Mouse (Mus musculus) neural tube, embryonic 12.5 days (tissue): ENCODE data around the gene Ube2s. TPM values are rescaled to one million over a fixed set of nuclear protein-coding genes. Genes with fewer than 3 reads are reported as not detected.
"Not testable (repeated sequence)": the region's sequence is repeated elsewhere in the genome, so short reads cannot be mapped to it uniquely, and the experiment has no call there.

Experiments
- ATAC-seq: fragments of 200-750 bp; cut with Nextera tagmentation; 2 replicates; pipeline ENCODE4 v1.8.0; 2017; ENCODE audit warnings: low read depth, mild to moderate bottlenecking, moderate TSS enrichment, moderate library complexity; ENCODE audit not compliant: low FRiP score
- H3K27ac ChIP-seq: fragments of 300-500 bp; sonication (generic); 2 replicates; pipeline ENCODE4 v1.5.1; 2016
- H3K27me3 ChIP-seq: fragments of 300-500 bp; sonication (generic); replicated peaks from 2 replicates; pipeline ENCODE4 v1.6.1; 2016; ENCODE audit warnings: mild to moderate bottlenecking
- H3K36me3 ChIP-seq: fragments of 300-500 bp; sonication (generic); 2 replicates; pipeline ENCODE4 v1.6.1; 2016; ENCODE audit warnings: mild to moderate bottlenecking
- H3K4me1 ChIP-seq: fragments of 300-500 bp; sonication (generic); 2 replicates; pipeline ENCODE4 v1.6.1; 2016
- H3K4me2 ChIP-seq: fragments of 300-500 bp; sonication (generic); replicated peaks from 2 replicates; pipeline ENCODE4 v1.6.1; 2016; ENCODE audit warnings: mild to moderate bottlenecking
- H3K4me3 ChIP-seq: fragments of 300-500 bp; sonication (generic); 2 replicates; pipeline ENCODE4 v1.5.1; 2016
- H3K9ac ChIP-seq: fragments of 300-500 bp; sonication (generic); 2 replicates; pipeline ENCODE4 v1.6.1; 2016; ENCODE audit warnings: mild to moderate bottlenecking
- H3K9me3 ChIP-seq: fragments of 300-500 bp; sonication (generic); 2 replicates; pipeline ENCODE4 v1.6.1; 2016; ENCODE audit warnings: mild to moderate bottlenecking
- WGBS: fragments of 180-500 bp; shearing (Covaris S2); methylation state at CpG from one replicate; pipeline ENCODE4 v1.1.7; 2016; 5-methylcytosine and 5-hydroxymethylcytosine counted together
- polyA plus RNA-seq: library from polyadenylated mRNA; unstranded; fragments of >200 nt; fragmentation: Nextera tagmentation; extraction: Ambion mirVana; gene quantifications from 2 replicates; pipeline ENCODE4 v1.2.1, GENCODE M21; 2016

Gene Ube2s
- 380 and 386 TPM in 2 replicates for polyA plus RNA-seq

GRCm38 (mm10) chr7:4812303-4813104 is at the start of gene Ube2s:
TSS of gene Ube2s (minus strand) at chr7:4812590.
- Histone ChIP-seq H3K4me3 (peak within 1 kb of the TSS; percentile 96), H3K4me2 (peak within 1 kb of the TSS; percentile 77), H3K9me3 (no peaks in the 10 kb centered on the region), H3K36me3 (peaks cover 23% of the 10 kb centered on the region), H3K4me1 (peaks cover 25% of the 10 kb centered on the region), H3K27me3 (no peaks in the 10 kb centered on the region), H3K9ac (peak within 1 kb of the TSS; percentile 95), H3K27ac (peak within 1 kb of the TSS; percentile 92)
- ATAC-seq: peak; percentile 99
- under 1% methylated on average over 62 of the region's 62 CpGs for WGBS

DNA sequence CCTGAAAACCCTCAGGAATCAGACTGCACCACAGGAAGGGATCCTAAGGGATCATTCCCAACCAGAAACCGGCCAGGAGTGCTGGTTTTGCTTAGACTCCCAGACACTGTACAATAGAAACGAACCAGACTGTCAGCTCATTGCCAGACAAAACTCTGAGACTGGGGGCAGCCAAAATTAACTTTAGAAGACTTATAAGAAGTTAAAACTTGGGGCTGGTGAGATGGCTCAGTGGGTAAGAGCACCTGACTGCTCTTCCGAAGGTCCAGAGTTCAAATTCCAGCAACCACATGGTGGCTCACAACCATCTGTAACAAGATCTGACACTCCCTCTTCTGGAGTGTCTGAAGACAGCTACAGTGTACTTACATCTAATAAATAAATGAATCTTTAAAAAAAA is 48.5 kb upstream of the Ube2s start:
- H3K4me2 ChIP-seq, H3K27me3 ChIP-seq, H3K9ac ChIP-seq, ATAC-seq, H3K4me1 ChIP-seq, H3K9me3 ChIP-seq, H3K27ac ChIP-seq, H3K4me3 ChIP-seq, H3K36me3 ChIP-seq: not testable (repeated sequence)
- 72% methylated on average over 3 of the region's 3 CpGs for WGBS

DNA sequence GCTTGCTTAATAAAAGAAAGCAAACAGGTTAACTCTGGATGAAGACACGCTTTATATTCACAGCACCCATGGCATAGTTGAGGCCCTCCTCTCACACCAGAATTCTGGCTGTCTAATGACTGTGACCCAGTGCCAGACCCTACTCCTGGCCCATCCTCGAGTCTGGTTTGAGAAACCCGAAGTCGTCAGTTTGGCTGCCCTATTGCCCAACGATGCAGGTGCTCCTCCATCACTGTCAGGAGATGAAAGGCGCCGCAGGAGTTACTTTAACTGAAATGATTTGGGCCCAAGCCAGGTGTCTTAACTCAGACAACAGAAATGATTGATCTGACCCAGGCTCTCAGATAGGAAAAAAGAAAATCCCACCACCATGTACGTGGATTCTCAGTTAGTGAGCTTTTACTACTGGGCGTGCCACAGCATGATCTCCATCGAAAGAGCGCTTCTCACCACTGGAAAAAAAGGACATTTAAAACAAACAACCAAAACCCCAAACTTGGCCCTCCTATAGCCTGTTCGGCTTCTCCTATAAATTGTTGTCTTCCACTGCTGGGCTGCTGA is 47.1 kb upstream of the Ube2s start:
- Histone ChIP-seq H3K27ac (no peak overlapping the region), H3K27me3 (no peaks in the 10 kb centered on the region), H3K9me3 (no peaks in the 10 kb centered on the region), H3K36me3 (no peaks in the 10 kb centered on the region), H3K4me1 (no peaks in the 10 kb centered on the region), H3K4me3 (no peak overlapping the region), H3K9ac (no peak overlapping the region), H3K4me2 (no peak overlapping the region)
- no peak for ATAC-seq
- WGBS: 73% methylated on average over 12 of the region's 12 CpGs

DNA sequence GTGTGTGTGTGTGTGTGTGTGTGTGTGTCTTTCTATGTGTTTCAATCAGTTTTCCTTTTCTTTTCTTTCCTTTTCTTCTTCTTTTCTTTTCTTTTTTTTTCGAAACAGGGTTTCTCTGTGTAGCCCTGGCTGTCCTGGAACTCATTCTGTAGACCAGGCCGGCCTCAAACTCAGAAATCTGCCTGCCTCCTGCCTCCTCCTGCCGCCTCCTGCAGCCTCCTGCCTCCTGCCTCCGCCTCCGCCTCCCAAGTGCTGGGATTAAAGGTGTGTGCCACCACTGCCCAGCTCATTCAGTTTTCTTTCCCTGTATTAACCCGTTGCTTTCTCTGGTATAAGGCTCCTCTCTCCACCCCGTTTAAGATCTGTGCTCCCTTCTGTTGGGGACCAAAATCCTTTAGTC is 44.9 kb upstream of the Ube2s start:
- Histone ChIP-seq H3K9me3 (no peaks in the 10 kb centered on the region), H3K27me3 (no peaks in the 10 kb centered on the region), H3K4me2 (no peak overlapping the region), H3K27ac (no peak overlapping the region), H3K36me3 (no peaks in the 10 kb centered on the region), H3K4me1 (no peaks in the 10 kb centered on the region), H3K4me3 (no peak overlapping the region), H3K9ac (no peak overlapping the region)
- ATAC-seq: no peak
- 68% methylated on average over 7 of the region's 7 CpGs for WGBS

- H3K9ac ChIP-seq: no peak overlapping the region
- no peak overlapping the region for H3K4me3 ChIP-seq
- H3K4me2 ChIP-seq: no peak overlapping the region
- no peaks in the 10 kb centered on the region for H3K4me1 ChIP-seq
- H3K27me3 ChIP-seq: no peaks in the 10 kb centered on the region
- H3K9me3 ChIP-seq: no peaks in the 10 kb centered on the region
- no peak for ATAC-seq
- no peaks in the 10 kb centered on the region for H3K36me3 ChIP-seq
- 86% methylated on average over 9 of the region's 9 CpGs for WGBS
- no peak overlapping the region for H3K27ac ChIP-seq
These were observed 44.1 kb upstream of the Ube2s start for GRCm38 (mm10) chr7:4856508-4856907.

DNA sequence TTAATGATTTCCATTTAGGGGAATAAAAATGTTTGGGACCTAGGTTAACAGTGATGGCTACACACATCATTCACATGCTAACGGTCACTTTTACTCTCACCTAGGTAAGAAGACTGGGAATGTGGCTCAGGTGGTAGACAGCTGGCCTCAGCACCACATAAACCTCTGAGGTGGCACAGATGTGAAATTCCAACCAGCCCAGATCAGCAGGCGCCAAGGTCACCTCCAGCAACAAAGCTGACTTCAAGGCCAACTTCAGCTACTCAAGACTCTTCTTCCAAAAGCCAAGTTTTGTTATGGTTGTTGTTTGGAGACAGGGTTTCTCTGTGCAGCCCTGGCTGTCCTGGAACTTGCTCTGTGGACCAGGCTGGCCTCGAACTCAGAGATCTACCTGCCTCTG is 41.2 kb upstream of the Ube2s start:
- H3K4me2 ChIP-seq: no peak overlapping the region
- ATAC-seq: no peak

GRCm38 (mm10) chr7:4851315-4851688 is 38.9 kb upstream of the Ube2s start:
- H3K4me2 ChIP-seq: no peak overlapping the region
- H3K27me3 ChIP-seq: no peaks in the 10 kb centered on the region
- no peak for ATAC-seq
- no peak overlapping the region for H3K4me3 ChIP-seq
- WGBS: 68% methylated on average over 8 of the region's 8 CpGs
- no peak overlapping the region for H3K27ac ChIP-seq
- H3K9me3 ChIP-seq: no peaks in the 10 kb centered on the region
- H3K36me3 ChIP-seq: no peaks in the 10 kb centered on the region
- H3K4me1 ChIP-seq: no peaks in the 10 kb centered on the region
- no peak overlapping the region for H3K9ac ChIP-seq

More for the DNA sequence above, 41.2 kb upstream of the Ube2s start:
- H3K9ac ChIP-seq: no peak overlapping the region
- H3K4me1 ChIP-seq: no peaks in the 10 kb centered on the region
- no peak overlapping the region for H3K27ac ChIP-seq
- no peaks in the 10 kb centered on the region for H3K9me3 ChIP-seq
- H3K27me3 ChIP-seq: no peaks in the 10 kb centered on the region
- H3K36me3 ChIP-seq: no peaks in the 10 kb centered on the region
- WGBS: 86% methylated on average over 3 of the region's 3 CpGs
- no peak overlapping the region for H3K4me3 ChIP-seq

DNA sequence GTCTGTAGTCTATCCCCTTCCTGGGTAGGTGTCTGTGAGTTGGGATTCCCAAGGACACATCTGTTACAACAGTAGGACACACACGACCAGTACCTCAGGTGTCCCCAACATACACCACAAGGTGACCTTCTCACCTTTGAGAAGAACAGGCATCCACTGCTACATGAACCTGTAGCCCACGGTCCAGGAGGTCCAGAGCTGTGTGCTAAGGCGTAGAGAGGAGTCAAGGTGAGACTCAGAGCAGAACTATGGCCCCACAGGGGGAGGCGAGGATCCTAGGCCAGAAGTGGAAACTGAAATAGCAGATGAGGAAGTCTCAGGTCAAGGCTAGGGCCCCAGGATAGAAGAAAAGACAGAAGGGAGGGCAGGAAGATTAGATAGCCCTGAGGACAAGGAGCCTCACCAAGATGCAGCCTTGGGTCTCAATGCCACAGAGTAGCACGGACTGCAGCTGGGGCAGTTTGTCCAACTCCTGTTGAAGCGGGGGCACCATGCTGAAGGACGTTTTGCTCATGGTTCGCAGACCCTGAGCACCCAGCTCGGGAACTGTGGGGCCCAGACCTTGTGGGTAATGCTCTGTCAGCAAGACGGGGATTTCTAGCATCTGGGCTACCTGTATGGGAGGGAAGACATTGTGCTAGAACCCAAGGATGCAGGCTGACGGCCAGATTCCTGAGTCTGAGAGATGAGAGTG is 38.4 kb upstream of the Ube2s start:
- Histone ChIP-seq H3K4me3 (no peak overlapping the region), H3K4me2 (no peak overlapping the region), H3K27me3 (no peaks in the 10 kb centered on the region), H3K4me1 (no peaks in the 10 kb centered on the region), H3K9me3 (no peaks in the 10 kb centered on the region), H3K9ac (no peak overlapping the region), H3K27ac (no peak overlapping the region), H3K36me3 (no peaks in the 10 kb centered on the region)
- no peak for ATAC-seq
- WGBS: 79% methylated on average over 11 of the region's 11 CpGs

DNA sequence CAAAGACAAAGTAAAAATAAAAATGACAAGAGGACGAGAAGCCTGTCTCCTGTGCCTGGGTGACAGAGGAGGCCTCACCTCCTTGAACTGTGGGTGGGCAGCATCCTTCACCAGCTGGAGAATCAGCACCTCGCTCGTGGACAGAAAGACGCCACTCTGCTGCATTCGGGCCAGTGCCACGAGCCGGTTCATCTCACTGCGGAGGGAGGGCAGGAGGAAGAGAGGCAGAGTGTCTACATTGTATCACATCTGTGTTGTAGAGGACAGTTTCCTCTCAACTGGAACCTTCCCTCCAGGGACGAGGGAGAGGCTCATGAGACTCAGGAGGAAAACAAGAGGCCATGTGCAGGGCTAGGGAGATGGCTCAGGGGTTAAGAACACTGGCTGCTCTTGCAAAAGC is 37.0 kb upstream of the Ube2s start:
- H3K4me1 ChIP-seq: 0 out of 2 replicates have a peak, but pooled peaks cover 4% of the 10 kb centered on the region
- no peak overlapping the region for H3K27ac ChIP-seq
- no peak overlapping the region for H3K9ac ChIP-seq
- no peak for ATAC-seq
- H3K4me3 ChIP-seq: no peak overlapping the region
- H3K4me2 ChIP-seq: no peak overlapping the region
- 63% methylated on average over 9 of the region's 9 CpGs for WGBS
- H3K36me3 ChIP-seq: no peaks in the 10 kb centered on the region
- H3K9me3 ChIP-seq: no peaks in the 10 kb centered on the region
- H3K27me3 ChIP-seq: no peaks in the 10 kb centered on the region

DNA sequence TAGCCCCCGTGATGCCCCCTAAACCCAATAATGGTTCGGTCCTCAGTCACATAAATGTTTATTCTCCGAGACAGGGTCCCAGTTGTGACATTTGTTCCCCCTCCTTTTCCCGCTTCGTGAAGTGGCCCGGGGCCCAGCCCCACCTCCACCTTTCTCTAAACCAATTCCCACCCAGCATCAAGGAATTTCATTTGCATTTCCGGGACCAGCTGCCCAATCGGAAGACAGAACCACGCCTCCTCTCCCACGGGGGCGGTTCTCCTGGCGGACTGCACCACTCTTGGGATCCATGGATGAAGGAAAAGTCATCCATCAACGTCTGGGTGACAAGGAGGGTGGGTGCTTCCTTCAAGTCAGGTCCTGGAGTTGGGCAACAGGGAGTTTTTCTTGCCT is 32.5 kb upstream of the Ube2s start:
- peaks cover 30% of the 10 kb centered on the region for H3K4me1 ChIP-seq
- peaks cover 26% of the 10 kb centered on the region for H3K27me3 ChIP-seq
- peak overlapping the region; percentile 93 for H3K4me2 ChIP-seq
- H3K27ac ChIP-seq: no peak overlapping the region
- peak; percentile 80 for ATAC-seq
- H3K9me3 ChIP-seq: no peaks in the 10 kb centered on the region
- H3K36me3 ChIP-seq: no peaks in the 10 kb centered on the region
- peak overlapping the region; percentile 65 for H3K9ac ChIP-seq
- under 1% methylated on average over 13 of the region's 13 CpGs for WGBS
- H3K4me3 ChIP-seq: peak overlapping the region; percentile 46

DNA sequence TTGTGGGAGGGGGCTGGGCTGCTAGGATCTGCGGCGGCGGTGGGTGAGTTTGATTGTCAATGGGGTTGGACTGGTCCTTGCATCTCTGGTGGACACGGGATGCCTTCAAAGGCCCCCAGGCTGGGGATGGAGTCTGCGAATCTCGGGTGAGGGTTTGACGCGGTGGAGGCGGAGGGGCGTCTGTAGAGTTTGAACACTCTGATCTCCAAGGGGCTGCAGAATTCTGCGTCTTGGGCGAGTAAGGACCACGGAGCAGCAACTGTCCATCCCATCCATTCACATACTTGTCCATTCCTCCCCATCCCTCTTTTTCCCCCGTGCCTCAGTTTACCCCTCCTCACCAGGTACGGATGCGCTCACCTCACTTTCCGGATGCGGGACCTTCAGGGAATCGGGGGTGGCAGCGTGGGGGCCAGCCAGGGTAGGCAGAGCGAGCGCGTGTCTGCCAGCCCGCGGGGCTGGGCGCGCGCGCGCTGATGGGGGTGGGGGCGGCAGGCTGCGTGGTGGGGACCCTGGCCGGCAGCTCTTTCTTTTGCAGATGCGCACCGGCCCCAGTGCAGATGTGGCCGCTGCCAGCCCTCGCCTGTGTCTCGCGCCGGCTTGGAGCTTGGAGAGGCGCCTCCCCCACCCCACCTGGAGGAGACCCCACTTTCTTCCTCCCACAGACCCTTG is 32.0 kb upstream of the Ube2s start, which contains the start of gene Shisa7:
Gene Shisa7 (minus strand): TSS at position 452 of the 672 bp plus-strand sequence.
- Histone ChIP-seq H3K4me1 (peaks cover 30% of the 10 kb centered on the region), H3K9me3 (no peaks in the 10 kb centered on the region), H3K36me3 (no peaks in the 10 kb centered on the region), H3K4me3 (peak within 1 kb of the TSS; percentile 46), H3K9ac (peak within 1 kb of the TSS; percentile 65), H3K4me2 (peak within 1 kb of the TSS; percentile 93), H3K27me3 (peaks cover 26% of the 10 kb centered on the region), H3K27ac (no peak within 1 kb of the TSS)
- ATAC-seq: peak; percentile 74
- WGBS: under 1% methylated on average over 41 of the region's 41 CpGs
